Mouse (Mus musculus): ENCODE measurements around the gene A1cf.

The A1cf gene

DNA sequence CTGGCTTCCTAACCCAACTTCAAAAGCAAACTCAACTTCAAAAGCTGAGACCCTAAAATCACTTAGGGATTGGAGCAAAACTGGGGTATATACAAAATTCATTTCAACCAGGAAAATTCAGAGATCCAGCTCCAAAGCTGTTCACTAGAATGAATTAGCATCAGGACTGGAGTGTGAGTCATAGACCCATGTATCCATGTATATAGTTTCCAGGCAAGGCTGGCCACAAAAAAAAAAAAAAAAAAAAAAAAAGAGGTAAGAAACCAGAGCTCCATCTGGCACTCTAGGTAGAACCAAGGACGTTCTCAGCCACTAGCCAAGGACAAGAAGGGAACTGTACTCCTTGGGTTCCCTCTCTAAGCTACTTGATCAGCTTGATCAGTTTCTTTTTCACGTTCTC lies 85.2 kb downstream of the A1cf start:
- DNase-seq (ENCODE audit: inconsistent ontology term) = no peak

- DNase-seq (ENCODE audit: inconsistent ontology term) = no peak
These were observed 85.7 kb downstream of the A1cf start for GRCm38 (mm10) chr19:31954267-31954666.

GRCm38 (mm10) chr19:31954696-31955095 lies 86.1 kb downstream of the A1cf start:
- no peak for DNase-seq (ENCODE audit: inconsistent ontology term)

DNA sequence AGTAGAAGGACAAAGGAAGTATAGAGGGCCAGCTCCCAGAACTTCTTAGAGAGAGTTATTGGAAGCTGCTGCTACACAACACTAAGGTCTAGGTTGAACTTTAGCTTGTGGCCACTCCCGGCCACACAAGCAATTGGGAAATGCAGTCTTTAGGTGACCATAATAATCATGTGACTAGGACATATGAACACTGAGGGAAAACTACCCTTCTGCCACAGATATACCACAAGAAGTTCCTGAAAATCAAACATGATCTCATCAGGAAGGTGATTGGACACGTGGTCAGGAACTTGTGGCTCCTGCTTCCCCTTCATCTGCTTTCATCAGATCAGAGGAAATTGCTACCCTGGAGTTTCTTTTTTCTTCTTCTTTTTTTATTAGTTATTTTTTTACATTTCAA lies 87.8 kb downstream of the A1cf start:
- DNase-seq (ENCODE audit: inconsistent ontology term) = no peak

DNA sequence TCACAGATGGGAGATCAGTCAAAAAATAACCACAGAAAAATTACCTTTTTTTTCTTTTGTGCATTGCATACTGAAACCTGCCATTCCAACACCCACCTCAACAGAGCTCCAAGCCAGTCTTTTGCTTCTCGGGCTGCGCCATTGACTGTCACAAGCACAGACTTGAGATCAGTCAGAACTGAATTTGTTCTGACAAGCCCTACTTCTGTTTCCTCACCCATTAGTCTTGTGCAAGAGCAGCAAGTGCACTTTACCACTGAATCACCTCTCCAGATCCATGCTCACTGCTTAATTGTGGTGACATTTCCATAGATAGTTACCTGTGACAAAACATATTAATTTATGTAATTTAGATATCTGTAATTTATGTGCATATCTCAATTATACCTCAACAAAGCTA lies 91.9 kb downstream of the A1cf start:
- no peak for DNase-seq (ENCODE audit: inconsistent ontology term)

DNA sequence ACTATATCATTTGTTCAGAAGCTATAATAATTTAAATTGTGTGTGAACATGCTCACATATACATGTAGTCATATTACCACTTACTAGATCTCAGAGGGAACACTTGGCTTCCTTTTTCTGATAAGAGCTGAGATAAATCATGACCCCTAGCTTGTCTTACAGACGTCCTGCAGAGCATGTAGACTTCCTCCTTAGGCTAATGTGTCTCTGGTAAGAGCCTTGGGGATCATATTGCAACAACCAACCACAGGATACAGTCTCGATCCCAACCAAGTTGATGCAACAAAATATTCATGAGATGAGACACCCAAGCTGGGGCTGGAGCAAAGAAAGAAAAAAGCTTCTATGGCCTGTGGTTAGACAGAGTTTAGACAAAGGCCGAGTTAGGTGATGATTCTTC lies 94.6 kb downstream of the A1cf start:
- DNase-seq (ENCODE audit: inconsistent ontology term) = no peak

GRCm38 (mm10) chr19:31967933-31968532 lies 99.5 kb downstream of the A1cf start:
- peak; percentile 53 for DNase-seq (ENCODE audit: inconsistent ontology term)

DNA sequence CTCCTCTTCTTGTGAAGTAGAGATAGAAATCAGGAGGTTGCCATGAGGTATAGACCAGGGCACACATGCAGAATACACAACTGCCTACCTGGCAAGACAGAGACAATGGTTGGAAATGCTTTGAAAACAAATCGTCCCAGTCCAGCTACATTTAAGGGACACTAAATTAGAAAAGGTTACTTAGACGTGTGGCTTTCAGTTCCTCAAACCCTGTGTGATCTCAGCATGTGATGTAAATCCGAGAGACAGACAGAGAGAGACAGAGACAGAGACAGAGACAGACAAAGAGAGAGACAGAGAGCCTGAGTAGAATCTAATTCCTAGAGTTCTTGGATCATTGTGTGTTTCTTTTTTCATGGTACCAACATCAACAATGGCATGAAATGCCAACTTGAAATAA lies 102.8 kb downstream of the A1cf start:
- no peak for DNase-seq (ENCODE audit: inconsistent ontology term)

DNA sequence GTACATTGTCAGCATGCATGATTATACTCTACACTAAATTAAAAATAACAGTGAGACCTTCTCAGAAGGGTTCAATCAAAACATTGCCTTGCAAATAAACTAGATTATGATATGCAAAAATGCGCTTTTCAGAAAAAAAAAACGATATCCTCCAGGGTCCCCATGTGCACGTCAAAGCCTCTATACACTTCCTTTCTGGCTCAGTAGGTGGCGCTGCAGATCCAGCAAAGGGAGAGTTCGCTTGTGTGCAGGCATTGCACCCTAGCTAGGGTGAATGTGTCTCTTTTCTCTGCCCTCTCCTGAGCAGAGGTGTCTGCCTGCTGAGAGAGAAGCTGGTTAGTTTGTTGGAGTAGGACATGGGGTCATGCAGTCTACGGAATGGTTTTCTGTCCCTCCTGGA lies 103.4 kb downstream of the A1cf start:
- peak; percentile 65 for DNase-seq (ENCODE audit: inconsistent ontology term)

- DNase-seq (ENCODE audit: inconsistent ontology term) = no peak
These were observed 107.3 kb downstream of the A1cf start for GRCm38 (mm10) chr19:31975882-31976281.

DNA sequence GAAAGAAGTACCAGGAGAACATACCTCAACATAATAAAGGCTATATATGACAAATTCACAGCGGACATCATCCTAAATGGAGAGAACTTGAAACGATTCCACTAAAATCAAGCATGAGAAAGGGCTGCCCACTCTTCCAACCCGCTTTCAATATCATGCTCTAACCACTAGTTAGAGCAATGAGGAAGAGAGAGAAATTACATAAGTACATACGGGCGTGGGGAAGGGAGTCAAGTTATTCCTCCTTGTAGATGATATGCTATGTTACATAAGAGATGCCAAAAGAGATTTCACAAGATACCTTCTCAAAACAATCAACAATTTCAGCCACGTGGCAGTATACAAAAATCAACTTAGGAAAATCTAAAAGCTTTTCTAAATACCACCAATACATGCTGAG lies 122.5 kb downstream of the A1cf start:
- DNase-seq (ENCODE audit: inconsistent ontology term) = no peak

- no peak for DNase-seq (ENCODE audit: inconsistent ontology term)
These were observed 128.4 kb downstream of the A1cf start for GRCm38 (mm10) chr19:31996916-31997315.

All from Muller cell, postnatal 12 days (primary cell).